Mouse (Mus musculus) adrenal gland, postnatal 0 days (tissue): ENCODE data around the gene Nlgn1. TPM values are rescaled to one million over a fixed set of nuclear protein-coding genes. Genes with fewer than 3 reads are reported as not detected.

ENCODE experiments used
- polyA plus RNA-seq: library from polyadenylated mRNA; unstranded; fragments of >200 nt; fragmentation: Nextera tagmentation; extraction: Ambion mirVana; gene quantifications from 2 replicates; pipeline ENCODE4 v1.2.1, GENCODE M21; 2015

The Nlgn1 gene
- polyA plus RNA-seq = 2.1 and 3.2 TPM in 2 replicates

GRCm38 (mm10) chr3:26332400-26333238 lies at the start of gene Nlgn1:
TSS of gene Nlgn1 (minus strand) at chr3:26332460.

